Mouse (Mus musculus): Measurements from ENCODE around the gene Cst9.

DNA sequence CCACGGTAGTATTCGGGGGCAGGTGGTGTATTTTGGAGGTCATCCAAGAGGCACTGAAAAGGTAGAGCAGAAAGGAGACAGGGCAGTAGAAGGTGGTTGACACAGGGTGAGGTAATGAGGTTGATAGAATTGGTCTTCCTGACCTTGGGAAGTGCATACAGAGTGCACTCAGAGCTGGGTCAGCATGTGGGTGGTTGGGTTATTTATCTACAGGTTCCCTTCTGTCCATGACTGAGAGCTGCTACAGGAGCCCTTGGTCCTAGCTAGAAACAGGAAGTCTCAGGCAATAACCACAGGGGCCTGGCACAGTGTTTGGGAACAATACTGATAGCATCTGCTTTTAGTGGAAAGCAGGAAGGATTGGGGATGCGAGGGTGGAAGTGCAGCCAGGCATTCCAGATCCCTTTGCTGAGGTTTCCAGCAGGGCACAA is 33.4 kb upstream of the Cst9 start:
- TF ChIP-seq POLR2A (IDR thresholded peaks at IDR 0.05; ENCODE audit: insufficient read depth, low read length) (no peak), CTCF (IDR thresholded peaks at IDR 0.05; ENCODE audit: low read depth, low read length) (no peak), EP300 (IDR thresholded peaks at IDR 0.05; ENCODE audit: insufficient read depth, low read depth, low read length) (no peak)
